Mouse (Mus musculus) embryonic fibroblast, embryonic 13.5 days (primary cell): ENCODE data around the gene Kmt2e.

ENCODE experiments used
- CTCF ChIP-seq: IDR thresholded peaks from 2 replicates; pipeline ENCODE4 v1.5.1; 2011; ENCODE audit warnings: mild to moderate bottlenecking, control low read depth, low read length, moderate library complexity, borderline replicate concordance; ENCODE audit not compliant: insufficient read depth
- POLR2A ChIP-seq: IDR thresholded peaks from 2 replicates; pipeline ENCODE4 v1.6.1; 2011; ENCODE audit warnings: low read depth, mild to moderate bottlenecking, control low read depth, low read length, moderate library complexity

GRCm38 (mm10) chr5:23421440-23421839 is 12.8 kb upstream of the Kmt2e start:
- TF ChIP-seq CTCF (no peak), POLR2A (no peak)
